Mouse (Mus musculus) liver, embryonic 16.5 days (tissue): ENCODE measurements at regions not wholly inside any gene's neighbourhood (a gene's known extent, or its start where the extent isn't known, plus 50 kb on each side); places are given as distances from the start of the nearest gene placed in this dataset.

Experiments used
- ATAC-seq: fragments of 200-750 bp; cut with Nextera tagmentation; 2 replicates; pipeline ENCODE4 v1.8.0; 2017; ENCODE audit warnings: low read depth, mild to moderate bottlenecking, moderate number of reproducible peaks, moderate library complexity
- H3K27ac ChIP-seq: fragments of 300-500 bp; sonication (generic); 2 replicates; pipeline ENCODE4 v1.5.1; 2014; ENCODE audit warnings: mild to moderate bottlenecking, low read length
- H3K27me3 ChIP-seq: fragments of 300-500 bp; sonication (generic); 2 replicates; pipeline ENCODE4 v1.6.1; 2014; ENCODE audit warnings: low read depth, low read length, mixed read lengths; ENCODE audit not compliant: control insufficient read depth, insufficient read depth
- H3K36me3 ChIP-seq: fragments of 300-500 bp; sonication (generic); 2 replicates; pipeline ENCODE4 v1.6.1; 2014; ENCODE audit warnings: mild to moderate bottlenecking; ENCODE audit not compliant: control insufficient read depth, insufficient read depth
- H3K4me1 ChIP-seq: fragments of 300-500 bp; sonication (generic); 2 replicates; pipeline ENCODE4 v1.6.1; 2014; ENCODE audit warnings: low read depth, low read length, mixed read lengths; ENCODE audit not compliant: control insufficient read depth
- H3K4me2 ChIP-seq: fragments of 300-500 bp; sonication (generic); 2 replicates; pipeline ENCODE4 v1.6.1; 2014; ENCODE audit warnings: low read depth, low read length, mixed read lengths
- H3K4me3 ChIP-seq: fragments of 300-500 bp; sonication (generic); 2 replicates; pipeline ENCODE4 v1.5.1; 2014; ENCODE audit warnings: low read depth, mild to moderate bottlenecking, low read length
- H3K9ac ChIP-seq: fragments of 300-500 bp; sonication (generic); 2 replicates; pipeline ENCODE4 v1.6.1; 2014; ENCODE audit warnings: low read depth, low read length
- H3K9me3 ChIP-seq: fragments of 300-500 bp; sonication (generic); replicated peaks from 2 replicates; pipeline ENCODE4 v1.6.1; 2016; ENCODE audit warnings: low read length; ENCODE audit not compliant: control insufficient read depth
- WGBS: fragments of 180-500 bp; shearing (Covaris S2); extraction: QIAGEN DNeasy Blood & Tissue Kit; methylation state at CpG from one replicate; pipeline ENCODE4 v1.1.7; 2014; ENCODE audit not compliant: insufficient replicate concordance; 5-methylcytosine and 5-hydroxymethylcytosine counted together

- Histone ChIP-seq H3K27me3 (no peaks in the 10 kb centered on the region), H3K9me3 (no peaks in the 10 kb centered on the region), H3K4me2 (no peak overlapping the region), H3K4me3 (no peak overlapping the region), H3K36me3 (no peaks in the 10 kb centered on the region), H3K9ac (no peak overlapping the region), H3K27ac (no peak overlapping the region), H3K4me1 (no peaks in the 10 kb centered on the region)
- WGBS: 52% methylated on average over 4 of the region's 4 CpGs
- ATAC-seq: no peak
These were observed 74.4 kb upstream of the Zdhhc17 start for GRCm38 (mm10) chr10:111084267-111084780.

- H3K27me3 ChIP-seq: no peaks in the 10 kb centered on the region
- 64% methylated on average over 2 of the region's 2 CpGs for WGBS
- no peaks in the 10 kb centered on the region for H3K4me1 ChIP-seq
- no peak overlapping the region for H3K9ac ChIP-seq
- ATAC-seq: no peak
- H3K9me3 ChIP-seq: no peaks in the 10 kb centered on the region
- no peak overlapping the region for H3K4me2 ChIP-seq
- no peak overlapping the region for H3K4me3 ChIP-seq
- H3K36me3 ChIP-seq: no peaks in the 10 kb centered on the region
- no peak overlapping the region for H3K27ac ChIP-seq
These were observed 73.9 kb upstream of the Zdhhc17 start for GRCm38 (mm10) chr10:111083861-111084260.

- 16% methylated on average over 4 of the region's 4 CpGs for WGBS
- Histone ChIP-seq H3K4me1 (no peaks in the 10 kb centered on the region), H3K27me3 (no peaks in the 10 kb centered on the region), H3K9ac (no peak overlapping the region), H3K4me3 (no peak overlapping the region), H3K27ac (no peak overlapping the region), H3K4me2 (no peak overlapping the region), H3K36me3 (no peaks in the 10 kb centered on the region), H3K9me3 (no peaks in the 10 kb centered on the region)
- no peak for ATAC-seq
These were observed 73.4 kb upstream of the Zdhhc17 start for GRCm38 (mm10) chr10:111083338-111083737.

- Histone ChIP-seq H3K9ac (no peak overlapping the region), H3K4me3 (no peak overlapping the region), H3K4me2 (no peak overlapping the region), H3K36me3 (no peaks in the 10 kb centered on the region), H3K27me3 (no peaks in the 10 kb centered on the region), H3K4me1 (no peaks in the 10 kb centered on the region), H3K9me3 (no peaks in the 10 kb centered on the region), H3K27ac (no peak overlapping the region)
- ATAC-seq: no peak
- WGBS: 72% methylated on average over 10 of the region's 10 CpGs
These were observed 70.4 kb upstream of the Zdhhc17 start for GRCm38 (mm10) chr10:111080322-111080721.

- H3K9ac ChIP-seq: no peak overlapping the region
- no peak overlapping the region for H3K4me3 ChIP-seq
- WGBS: 62% methylated on average over 6 of the region's 6 CpGs
These were observed 69.1 kb upstream of the Zdhhc17 start for GRCm38 (mm10) chr10:111079051-111079450.

GRCm38 (mm10) chr10:111077632-111078031 is 67.7 kb upstream of the Zdhhc17 start:
- no peak for ATAC-seq
- Histone ChIP-seq H3K4me1 (no peaks in the 10 kb centered on the region), H3K36me3 (no peaks in the 10 kb centered on the region), H3K27me3 (no peaks in the 10 kb centered on the region), H3K4me2 (no peak overlapping the region), H3K9me3 (no peaks in the 10 kb centered on the region), H3K27ac (no peak overlapping the region), H3K4me3 (no peak overlapping the region), H3K9ac (no peak overlapping the region)
- 46% methylated on average over 4 of the region's 4 CpGs for WGBS

More at GRCm38 (mm10) chr10:111079051-111079450, 69.1 kb upstream of the Zdhhc17 start:
- Histone ChIP-seq H3K9me3 (no peaks in the 10 kb centered on the region), H3K4me2 (no peak overlapping the region), H3K36me3 (no peaks in the 10 kb centered on the region), H3K4me1 (no peaks in the 10 kb centered on the region), H3K27me3 (no peaks in the 10 kb centered on the region), H3K27ac (no peak overlapping the region)
- ATAC-seq: no peak

- Histone ChIP-seq H3K4me2 (no peak overlapping the region), H3K9ac (no peak overlapping the region), H3K4me3 (no peak overlapping the region), H3K36me3 (no peaks in the 10 kb centered on the region), H3K27me3 (no peaks in the 10 kb centered on the region), H3K9me3 (no peaks in the 10 kb centered on the region), H3K27ac (no peak overlapping the region), H3K4me1 (no peaks in the 10 kb centered on the region)
- WGBS: 20% methylated on average over 5 of the region's 5 CpGs
- no peak for ATAC-seq
These were observed 64.0 kb upstream of the Zdhhc17 start for GRCm38 (mm10) chr10:111073851-111074430.

GRCm38 (mm10) chr10:111073262-111073661 is 63.3 kb upstream of the Zdhhc17 start:
- H3K27me3 ChIP-seq: no peaks in the 10 kb centered on the region

GRCm38 (mm10) chr10:111072554-111072909 is 62.6 kb upstream of the Zdhhc17 start:
- Histone ChIP-seq H3K4me2 (no peak overlapping the region), H3K27ac (no peak overlapping the region), H3K4me3 (no peak overlapping the region), H3K27me3 (no peaks in the 10 kb centered on the region), H3K4me1 (no peaks in the 10 kb centered on the region), H3K36me3 (no peaks in the 10 kb centered on the region), H3K9me3 (no peaks in the 10 kb centered on the region), H3K9ac (no peak overlapping the region)
- no peak for ATAC-seq
- 75% methylated on average over 2 of the region's 2 CpGs for WGBS

More at GRCm38 (mm10) chr10:111073262-111073661, 63.3 kb upstream of the Zdhhc17 start:
- no peak overlapping the region for H3K9ac ChIP-seq
- no peak overlapping the region for H3K27ac ChIP-seq
- no peak overlapping the region for H3K4me2 ChIP-seq
- 55% methylated on average over 14 of the region's 14 CpGs for WGBS
- H3K36me3 ChIP-seq: no peaks in the 10 kb centered on the region
- H3K4me1 ChIP-seq: no peaks in the 10 kb centered on the region
- ATAC-seq: no peak
- H3K4me3 ChIP-seq: no peak overlapping the region
- no peaks in the 10 kb centered on the region for H3K9me3 ChIP-seq
